Mouse (Mus musculus): ENCODE measurements around the gene 2810408A11Rik.

GRCm38 (mm10) chr11:69948066-69948762 is 47.4 kb upstream of the 2810408A11Rik start, which contains the start of gene Slc2a4:
- TF ChIP-seq CTCF (IDR thresholded peaks at IDR 0.05; ENCODE audit: low read depth, low read length) (no peak), POLR2A (IDR thresholded peaks at IDR 0.05; ENCODE audit: insufficient read depth, low read length) (no peak), EP300 (IDR thresholded peaks at IDR 0.05; ENCODE audit: insufficient read depth, low read depth, low read length) (no peak)
